Mouse (Mus musculus) heart, postnatal 0 days (tissue): ENCODE measurements at regions not wholly inside any gene's neighbourhood (a gene's known extent, or its start where the extent isn't known, plus 50 kb on each side); places are given as distances from the start of the nearest gene placed in this dataset.

Source experiments
- CTCF ChIP-seq: IDR thresholded peaks from 2 replicates; pipeline ENCODE4 v1.5.1; 2016; ENCODE audit warnings: antibody characterized with exemption, control low read depth, low read depth
- EP300 ChIP-seq: IDR thresholded peaks from 2 replicates; pipeline ENCODE4 v1.6.1; 2016; ENCODE audit warnings: antibody characterized with exemption, low read depth

GRCm38 (mm10) chr1:186250316-186250715 lies 133.2 kb upstream of the Lyplal1 start:
- TF ChIP-seq CTCF (no peak), EP300 (no peak)
